Mouse (Mus musculus) megakaryocyte, embryonic 14.5 days (primary cell): Measurements from ENCODE around the gene 2410015M20Rik.

Experiments used
- FLI1 ChIP-seq: IDR thresholded peaks from 2 replicates; pipeline ENCODE4 v1.6.1; 2012; ENCODE audit warnings: low read length, inconsistent platforms, mixed read lengths
- GATA1 ChIP-seq: IDR thresholded peaks from 3 replicates; pipeline ENCODE4 v1.6.1; 2012; ENCODE audit warnings: mixed read lengths, low read length, inconsistent platforms, borderline replicate concordance

DNA sequence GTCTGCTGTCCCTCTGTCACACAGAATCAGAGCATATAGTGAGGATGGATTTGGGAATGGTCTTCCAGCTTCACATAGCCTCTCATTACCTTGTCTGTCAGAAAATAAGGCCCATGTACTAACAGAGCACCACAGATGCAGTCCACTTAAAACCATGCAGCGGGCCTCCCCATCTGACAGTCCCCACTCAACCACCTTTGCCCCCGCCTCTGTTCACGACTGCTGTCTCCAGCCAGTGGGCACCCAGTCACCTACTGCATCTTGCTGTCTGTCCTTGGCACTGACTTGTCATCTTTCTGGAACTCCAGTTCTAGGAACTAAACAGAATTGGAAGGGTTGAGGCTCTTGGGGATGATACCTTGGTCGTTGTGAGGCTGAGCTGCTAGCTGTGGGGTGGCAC, 20.6 kb downstream of the 2410015M20Rik start:
- no peak for TF ChIP-seq GATA1
- no peak for TF ChIP-seq FLI1
